Mouse (Mus musculus): ENCODE data around the gene Oser1. TPM values are rescaled to one million over a fixed set of nuclear protein-coding genes. Genes with fewer than 3 reads are reported as not detected.

Gene Oser1
- total and polyA plus RNA-seq, 3 experiments = 43.8 to 53.9 TPM; not detected in 1

DNA sequence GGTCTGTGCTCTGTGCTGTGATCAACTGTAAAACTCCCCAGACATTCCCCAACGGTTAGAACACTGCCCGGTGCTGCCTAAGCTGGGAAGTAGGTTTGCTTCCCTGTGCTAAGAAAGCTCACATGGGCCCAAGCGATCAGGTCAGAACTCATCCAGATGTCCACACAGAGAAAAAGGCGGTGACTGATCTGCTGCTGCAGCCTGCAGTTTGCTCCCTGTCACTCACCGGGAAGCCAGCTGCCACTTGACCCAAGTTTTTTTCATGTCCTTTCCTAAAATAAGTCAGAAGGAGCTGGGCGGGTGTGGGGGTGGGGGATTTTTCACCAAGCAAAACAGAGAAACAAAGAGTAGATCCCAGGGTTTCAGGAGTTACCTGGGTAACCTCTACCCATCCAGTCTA, 40.1 kb upstream of the Oser1 start:
- Histone ChIP-seq H3K4me1 (ENCODE audit: control insufficient read depth in 1 of 2, insufficient read depth in 2 of 2, low read length in 2 of 2) (0 out of 4 replicates have a peak, but pooled peaks cover 0 to 2% of the 10 kb centered on the region in 2 experiments), H3K4me3 (ENCODE audit: control insufficient read depth in 1 of 2, insufficient read depth in 1 of 2, low read depth in 2 of 2, low read length in 2 of 2) (no peak overlapping the region), H3K27me3 (ENCODE audit: control insufficient read depth in 1 of 2, insufficient read depth in 2 of 2, low read length in 2 of 2) (no peaks in the 10 kb centered on the region), H3K9ac (ENCODE audit: control insufficient read depth, low read depth, low read length, poor library complexity, severe bottlenecking) (no peak overlapping the region), H3K9me3 (replicated peaks; ENCODE audit: insufficient read depth, low read length) (no peaks in the 10 kb centered on the region), H3K79me2 (ENCODE audit: control insufficient read depth, insufficient read depth, low read length, poor library complexity) (no peaks in the 10 kb centered on the region), H3K27ac (ENCODE audit: control insufficient read depth, low read depth, low read length) (no peak overlapping the region), H3K36me3 (ENCODE audit: control insufficient read depth in 1 of 2, insufficient read depth in 2 of 2, low read length in 2 of 2) (no peaks in the 10 kb centered on the region)
- no peak for TF ChIP-seq ELF1 (IDR thresholded peaks at IDR 0.05; ENCODE audit: low read depth, low read length)
- no peak for TF ChIP-seq GABPA (IDR thresholded peaks at IDR 0.05; ENCODE audit: low read depth, low read length)
- TF ChIP-seq CTCF (IDR thresholded peaks at IDR 0.05 in 2 of 3, conservative IDR thresholded peaks at IDR 0.05 in 1 of 3; ENCODE audit: control insufficient read depth in 1 of 3, insufficient read depth in 1 of 3, low read depth in 2 of 3, low read length in 3 of 3, poor library complexity in 1 of 3, severe bottlenecking in 1 of 3) = no peak
- TF ChIP-seq ZNF384 (IDR thresholded peaks at IDR 0.05; ENCODE audit: low read depth, low read length) = no peak
- TF ChIP-seq CHD1 (IDR thresholded peaks at IDR 0.05; ENCODE audit: low read depth, low read length) = no peak
- no peak for TF ChIP-seq MXI1 (IDR thresholded peaks at IDR 0.05; ENCODE audit: low read depth, low read length)
- no peak for TF ChIP-seq NRF1 (IDR thresholded peaks at IDR 0.05; ENCODE audit: insufficient read depth, low read depth, low read length, poor library complexity, severe bottlenecking)
- DNase-seq (ENCODE audit: low read depth, low spot score) = no peak

GRCm38 (mm10) chr2:163463998-163464397, 39.5 kb upstream of the Oser1 start:
- no peaks in the 10 kb centered on the region for H3K79me2 ChIP-seq (ENCODE audit: control insufficient read depth, insufficient read depth, low read length, poor library complexity)
- no peak overlapping the region for H3K27ac ChIP-seq (ENCODE audit: control insufficient read depth, low read depth, low read length)
- no peak overlapping the region for H3K4me3 ChIP-seq (ENCODE audit: control insufficient read depth in 1 of 2, insufficient read depth in 1 of 2, low read depth in 2 of 2, low read length in 2 of 2)
- no peak for TF ChIP-seq MYB (IDR thresholded peaks at IDR 0.05; ENCODE audit: low read depth, low read length)
- TF ChIP-seq MEF2A (IDR thresholded peaks at IDR 0.05; ENCODE audit: extremely low read depth, insufficient replicate concordance, low read depth, low read length, poor library complexity, severe bottlenecking) = no peak
- TF ChIP-seq RAD21 (IDR thresholded peaks at IDR 0.05; ENCODE audit: low read depth, low read length) = no peak
- TF ChIP-seq GATA1 (IDR thresholded peaks at IDR 0.05; ENCODE audit: low read depth, low read length) = no peak
- TF ChIP-seq MXI1 (IDR thresholded peaks at IDR 0.05; ENCODE audit: low read depth, low read length) = no peak
- TF ChIP-seq ZKSCAN1 (IDR thresholded peaks at IDR 0.05; ENCODE audit: low read depth, low read length) = no peak
- TF ChIP-seq KAT2A (conservative IDR thresholded peaks at IDR 0.05; ENCODE audit: low read depth, low read length) = no peak
- TF ChIP-seq UBTF (IDR thresholded peaks at IDR 0.05; ENCODE audit: borderline replicate concordance, insufficient read depth, low read depth, low read length) = no peak
- TF ChIP-seq MAFK (IDR thresholded peaks at IDR 0.05; ENCODE audit: borderline replicate concordance, low read depth, low read length) = no peak
- no peak for TF ChIP-seq ELF1 (IDR thresholded peaks at IDR 0.05; ENCODE audit: low read depth, low read length)
- TF ChIP-seq SIN3A (IDR thresholded peaks at IDR 0.05; ENCODE audit: low read length) = no peak
- no peak for TF ChIP-seq USF1 (IDR thresholded peaks at IDR 0.05; ENCODE audit: low read depth, low read length)
- no peak for TF ChIP-seq EP300 (IDR thresholded peaks at IDR 0.05; ENCODE audit: low read depth in 1 of 2, low read length in 2 of 2)
- no peak for TF ChIP-seq POLR2AphosphoS2 (IDR thresholded peaks at IDR 0.05; ENCODE audit: low read length)
- no peak for TF ChIP-seq NRF1 (IDR thresholded peaks at IDR 0.05; ENCODE audit: insufficient read depth, low read depth, low read length, poor library complexity, severe bottlenecking)
- no peaks in the 10 kb centered on the region for H3K9me3 ChIP-seq (replicated peaks; ENCODE audit: insufficient read depth, low read length)
- peaks cover 0 to 5% of the 10 kb centered on the region in 2 experiments; a peak in 2 of 4 replicates for H3K4me1 ChIP-seq (ENCODE audit: control insufficient read depth in 1 of 2, insufficient read depth in 2 of 2, low read length in 2 of 2)
- DNase-seq (ENCODE audit: low read depth, low spot score) = no peak
- H3K36me3 ChIP-seq (ENCODE audit: control insufficient read depth in 1 of 2, insufficient read depth in 2 of 2, low read length in 2 of 2) = no peaks in the 10 kb centered on the region
- no peak overlapping the region for H3K9ac ChIP-seq (ENCODE audit: control insufficient read depth, low read depth, low read length, poor library complexity, severe bottlenecking)
- no peaks in the 10 kb centered on the region for H3K27me3 ChIP-seq (ENCODE audit: control insufficient read depth in 1 of 2, insufficient read depth in 2 of 2, low read length in 2 of 2)

Measured in MEL (cell line).